ENCODE assay signal across 16 mouse cellular contexts in the genomic region with DNA sequence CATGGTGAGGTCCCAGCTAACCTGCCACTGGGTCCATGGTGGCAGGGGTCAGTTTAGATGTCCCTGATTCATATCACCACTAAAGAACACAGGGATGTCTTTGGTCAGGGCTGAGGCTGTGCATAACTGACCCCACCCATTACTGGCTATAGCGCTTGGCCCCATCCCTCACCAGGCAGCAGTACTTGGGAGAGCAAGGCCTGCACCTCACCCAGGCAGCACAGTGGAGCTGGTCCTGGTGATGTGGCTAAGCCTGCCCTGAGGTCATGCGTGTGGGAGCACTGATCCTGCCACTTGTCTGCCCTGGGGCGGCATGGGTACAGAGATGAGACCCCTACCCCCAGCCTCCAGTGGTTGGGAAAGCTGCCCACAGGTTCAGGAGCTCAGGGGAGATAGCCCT.
A peak's percentile ranks its signal among the peaks of the same experiment; 100 is the strongest.
DNase-seq lines count a peak whose midpoint lies in the region; ATAC-seq and TF ChIP-seq lines count a peak whose summit lies in the region.
"Had no signal": no experiment of that assay in that cellular context is flagged by ENCODE, and none has a peak within 500 bp of the region (broad histone marks: within the 10 kb centered on the region; RNA-seq: fewer than 3 reads in every experiment).

No protein-coding gene starts in this region.

- WGBS in forebrain, embryonic 16.5 days = 90% methylated on average over 3 of the region's 3 CpGs
- WGBS in forebrain, embryonic 12.5 days = 88% methylated on average over 3 of the region's 3 CpGs
- WGBS in neural tube, embryonic 13.5 days = 91% methylated on average over 3 of the region's 3 CpGs
- 91% methylated on average over 3 of the region's 3 CpGs for WGBS in midbrain, embryonic 14.5 days
- 80% methylated on average over 3 of the region's 3 CpGs for WGBS in stomach, postnatal 0 days
- WGBS in intestine, embryonic 15.5 days = 92% methylated on average over 3 of the region's 3 CpGs

- no peak for TF ChIP-seq EP300 in stomach, postnatal 0 days (optimal IDR thresholded peaks at IDR 0.05)

- no peak for DNase-seq in neural tube, embryonic 10.5 days (ENCODE audit: extremely low spot score, low spot score)
- no peak for DNase-seq in midbrain, embryonic 14.5 days
- no peak for DNase-seq in stomach, postnatal 0 days (ENCODE audit: low spot score)
- DNase-seq in right cerebral cortex, postnatal 4 days = no peak
- DNase-seq: embryo, embryonic 11 days; gastrocnemius, postnatal 36 days; heart, postnatal 14 days; lung, postnatal 14 days; thymus, postnatal 4 days had no signal

- no peak overlapping the region for H3K4me3 ChIP-seq in forebrain, embryonic 16.5 days (replicated peaks; ENCODE audit: low read length)
- H3K4me3 ChIP-seq in forebrain, embryonic 12.5 days (replicated peaks) = no peak overlapping the region
- H3K4me3 ChIP-seq in neural tube, embryonic 13.5 days = no peak overlapping the region
- H3K4me3 ChIP-seq in midbrain, embryonic 14.5 days (replicated peaks; ENCODE audit: low read depth, low read length) = no peak overlapping the region
- H3K4me3 ChIP-seq in stomach, postnatal 0 days (ENCODE audit: low read depth, low read length) = no peak overlapping the region
- no peak overlapping the region for H3K4me3 ChIP-seq in intestine, embryonic 15.5 days (replicated peaks)
- H3K4me3 ChIP-seq: kidney, embryonic 15.5 days had no signal

- no peak overlapping the region for H3K27ac ChIP-seq in forebrain, embryonic 16.5 days (ENCODE audit: low read length)
- no peak overlapping the region for H3K27ac ChIP-seq in forebrain, embryonic 12.5 days
- H3K27ac ChIP-seq in neural tube, embryonic 13.5 days (replicated peaks) = peak overlapping the region; percentile 59
- no peak overlapping the region for H3K27ac ChIP-seq in midbrain, embryonic 14.5 days (replicated peaks; ENCODE audit: low read depth, low read length)
- H3K27ac ChIP-seq in stomach, postnatal 0 days (replicated peaks) = no peak overlapping the region
- H3K27ac ChIP-seq in intestine, embryonic 15.5 days = no peak overlapping the region
- H3K27ac ChIP-seq: kidney, embryonic 15.5 days; liver, embryonic 14.5 days had no signal

- peak; percentile 43; the same call in 1 of the 2 replicates for ATAC-seq in forebrain, embryonic 16.5 days
- no peak for ATAC-seq in forebrain, embryonic 12.5 days (ENCODE audit: low FRiP score)
- 0 out of 2 replicates have a peak, but pooled peaks have one; percentile 13 for ATAC-seq in neural tube, embryonic 13.5 days (ENCODE audit: low read depth)
- ATAC-seq in midbrain, embryonic 14.5 days (ENCODE audit: low FRiP score, low TSS enrichment) = peak; percentile 53
- peak; percentile 24; the same call in 1 of the 2 replicates for ATAC-seq in stomach, postnatal 0 days (ENCODE audit: low FRiP score, low TSS enrichment)
- no peak for ATAC-seq in intestine, embryonic 15.5 days
- ATAC-seq: Patski had no signal

- 0 out of 2 replicates have a peak, but pooled peaks cover 2% of the 10 kb centered on the region for H3K27me3 ChIP-seq in forebrain, embryonic 16.5 days (replicated peaks; ENCODE audit: control insufficient read depth, insufficient read depth, low read length)
- H3K27me3 ChIP-seq in forebrain, embryonic 12.5 days = peaks cover 13% of the 10 kb centered on the region; the same call in 1 of the 2 replicates
- no peaks in the 10 kb centered on the region for H3K27me3 ChIP-seq in neural tube, embryonic 13.5 days
- no peaks in the 10 kb centered on the region for H3K27me3 ChIP-seq in midbrain, embryonic 14.5 days (ENCODE audit: control insufficient read depth, insufficient read depth, low read length)
- no peaks in the 10 kb centered on the region for H3K27me3 ChIP-seq in stomach, postnatal 0 days (ENCODE audit: control insufficient read depth, insufficient read depth, low read length)
- no peaks in the 10 kb centered on the region for H3K27me3 ChIP-seq in intestine, embryonic 15.5 days (replicated peaks)
- H3K27me3 ChIP-seq: kidney, embryonic 15.5 days had no signal

- no peak overlapping the region for H3K4me2 ChIP-seq in forebrain, embryonic 16.5 days (ENCODE audit: low read length)
- H3K4me2 ChIP-seq in forebrain, embryonic 12.5 days = no peak overlapping the region
- no peak overlapping the region for H3K4me2 ChIP-seq in neural tube, embryonic 13.5 days
- H3K4me2 ChIP-seq in midbrain, embryonic 14.5 days (ENCODE audit: low read length) = no peak overlapping the region
- H3K4me2 ChIP-seq in stomach, postnatal 0 days (replicated peaks; ENCODE audit: low read depth) = no peak overlapping the region
- H3K4me2 ChIP-seq in intestine, embryonic 15.5 days (replicated peaks) = no peak overlapping the region
- H3K4me2 ChIP-seq: kidney, embryonic 15.5 days had no signal

- no peaks in the 10 kb centered on the region for H3K9me3 ChIP-seq in forebrain, embryonic 16.5 days (ENCODE audit: control insufficient read depth, low read length)
- H3K9me3 ChIP-seq in forebrain, embryonic 12.5 days = no peaks in the 10 kb centered on the region
- no peaks in the 10 kb centered on the region for H3K9me3 ChIP-seq in neural tube, embryonic 13.5 days
- H3K9me3 ChIP-seq in midbrain, embryonic 14.5 days (ENCODE audit: control insufficient read depth, low read length) = no peaks in the 10 kb centered on the region
- H3K9me3 ChIP-seq in stomach, postnatal 0 days (ENCODE audit: control insufficient read depth, low read length) = no peaks in the 10 kb centered on the region
- no peaks in the 10 kb centered on the region for H3K9me3 ChIP-seq in intestine, embryonic 15.5 days
- H3K9me3 ChIP-seq: kidney, embryonic 15.5 days had no signal

- no peaks in the 10 kb centered on the region for H3K36me3 ChIP-seq in forebrain, embryonic 16.5 days (ENCODE audit: control insufficient read depth, insufficient read depth)
- H3K36me3 ChIP-seq in forebrain, embryonic 12.5 days (replicated peaks) = no peaks in the 10 kb centered on the region
- H3K36me3 ChIP-seq in neural tube, embryonic 13.5 days = no peaks in the 10 kb centered on the region
- no peaks in the 10 kb centered on the region for H3K36me3 ChIP-seq in midbrain, embryonic 14.5 days (ENCODE audit: control insufficient read depth, insufficient read depth, low read length)
- no peaks in the 10 kb centered on the region for H3K36me3 ChIP-seq in stomach, postnatal 0 days (ENCODE audit: control insufficient read depth, insufficient read depth, low read length)
- H3K36me3 ChIP-seq in intestine, embryonic 15.5 days = no peaks in the 10 kb centered on the region
- H3K36me3 ChIP-seq: kidney, embryonic 15.5 days had no signal

- no peak overlapping the region for H3K9ac ChIP-seq in forebrain, embryonic 16.5 days (replicated peaks; ENCODE audit: low read depth, low read length)
- no peak overlapping the region for H3K9ac ChIP-seq in forebrain, embryonic 12.5 days
- H3K9ac ChIP-seq in neural tube, embryonic 13.5 days = no peak overlapping the region; the same call in 1 of the 2 replicates
- H3K9ac ChIP-seq in midbrain, embryonic 14.5 days (replicated peaks; ENCODE audit: low read length) = no peak overlapping the region
- H3K9ac ChIP-seq in stomach, postnatal 0 days (ENCODE audit: low read length) = no peak overlapping the region
- no peak overlapping the region for H3K9ac ChIP-seq in intestine, embryonic 15.5 days
- H3K9ac ChIP-seq: kidney, embryonic 15.5 days; liver, embryonic 14.5 days had no signal

- TF ChIP-seq CTCF in stomach, postnatal 0 days (IDR thresholded peaks at IDR 0.05; ENCODE audit: low read depth) = no peak

- no peaks in the 10 kb centered on the region for H3K4me1 ChIP-seq in forebrain, embryonic 16.5 days (replicated peaks; ENCODE audit: control insufficient read depth, insufficient read depth, low read length)
- no peaks in the 10 kb centered on the region for H3K4me1 ChIP-seq in forebrain, embryonic 12.5 days
- peaks cover 35% of the 10 kb centered on the region for H3K4me1 ChIP-seq in neural tube, embryonic 13.5 days (replicated peaks)
- H3K4me1 ChIP-seq in midbrain, embryonic 14.5 days (ENCODE audit: control insufficient read depth, insufficient read depth, low read length) = no peaks in the 10 kb centered on the region
- no peaks in the 10 kb centered on the region for H3K4me1 ChIP-seq in stomach, postnatal 0 days (replicated peaks; ENCODE audit: control insufficient read depth, insufficient read depth)
- no peaks in the 10 kb centered on the region for H3K4me1 ChIP-seq in intestine, embryonic 15.5 days (replicated peaks)

Comparison
In these comparisons a context has a peak if more than half of its experiments do, and no peak if none do; other contexts are left out.
1. ATAC-seq: peak in forebrain, embryonic 16.5 days (single experiment), neural tube, embryonic 13.5 days (single experiment), midbrain, embryonic 14.5 days (single experiment) and stomach, postnatal 0 days (single experiment); none in forebrain, embryonic 12.5 days (single experiment) and intestine, embryonic 15.5 days (single experiment).